Mouse (Mus musculus) kidney, adult 18-20 months (tissue): ENCODE measurements around the gene Shroom3.

Experiments
- DNase-seq: peaks from one replicate; pipeline ENCODE4 v3.0.0; 2021

The Shroom3 gene

DNA sequence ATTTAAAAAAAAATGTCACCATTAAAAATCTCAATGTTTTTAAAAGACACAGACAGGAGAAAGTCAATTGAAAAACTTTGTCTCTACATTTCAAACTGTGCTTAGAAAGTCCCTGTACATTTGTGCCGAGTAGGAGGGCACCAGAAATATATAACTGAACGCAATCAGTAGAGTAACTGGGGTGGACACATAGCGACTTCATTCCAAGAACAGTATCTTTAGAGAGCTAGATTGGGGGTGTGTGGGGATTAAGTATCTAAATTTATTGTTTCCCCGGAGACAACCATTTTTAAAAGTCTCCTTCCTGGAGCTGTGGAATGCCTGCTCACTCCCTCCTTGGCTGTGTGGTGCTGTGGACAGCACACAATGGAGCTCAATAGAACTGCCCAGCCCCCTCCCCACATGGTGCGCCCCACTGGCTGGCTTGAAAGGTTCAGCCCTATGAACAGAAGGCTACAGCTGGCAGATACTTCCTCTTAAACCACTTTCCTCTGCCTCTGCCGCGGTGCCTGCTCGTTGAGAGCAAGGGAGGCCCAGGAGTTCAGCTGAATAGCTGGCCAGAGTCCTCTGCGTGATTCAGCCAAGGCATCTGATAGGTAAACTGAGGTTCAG, 127.8 kb downstream of the Shroom3 start:
- no peak for DNase-seq

DNA sequence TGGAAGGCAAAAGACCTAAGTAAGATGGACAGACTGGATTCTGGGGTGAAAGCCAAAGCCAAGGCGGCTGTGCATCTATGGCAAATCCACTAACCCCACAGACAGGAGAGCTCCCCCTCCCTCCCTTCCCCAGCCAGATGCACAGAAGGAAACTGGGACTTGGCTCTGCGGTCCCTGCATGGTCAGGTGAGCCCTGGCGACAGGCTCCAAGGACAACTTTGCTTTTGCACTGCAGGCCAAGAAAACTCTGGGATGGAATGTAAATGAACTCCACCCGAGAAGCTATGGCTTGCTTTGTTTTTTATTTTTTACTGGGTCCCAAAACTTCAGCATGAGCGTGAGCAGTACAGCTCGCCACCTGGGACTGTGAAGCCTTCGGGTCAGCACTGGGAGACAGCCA, 128.5 kb downstream of the Shroom3 start:
- peak; percentile 50 for DNase-seq

DNA sequence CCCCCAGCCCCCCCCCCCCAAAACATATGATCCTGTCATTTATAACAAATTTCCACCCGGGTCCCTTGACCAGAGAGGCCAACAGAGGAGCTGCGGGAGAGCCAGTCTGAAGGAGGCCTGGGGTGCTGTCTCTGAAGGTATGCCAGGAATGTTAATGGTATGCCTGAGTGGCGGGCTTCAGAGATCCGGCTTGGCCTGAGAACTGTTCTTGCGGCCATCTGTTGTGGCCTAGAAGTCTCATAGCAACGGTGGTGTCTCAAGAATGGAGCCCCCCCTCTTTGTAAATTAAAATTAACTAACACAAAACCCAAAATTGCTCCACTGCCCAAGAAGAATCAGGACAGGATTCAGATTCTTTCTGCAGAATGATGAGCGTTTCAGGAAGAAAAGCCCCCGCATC, 129.7 kb downstream of the Shroom3 start:
- DNase-seq, result no peak

DNA sequence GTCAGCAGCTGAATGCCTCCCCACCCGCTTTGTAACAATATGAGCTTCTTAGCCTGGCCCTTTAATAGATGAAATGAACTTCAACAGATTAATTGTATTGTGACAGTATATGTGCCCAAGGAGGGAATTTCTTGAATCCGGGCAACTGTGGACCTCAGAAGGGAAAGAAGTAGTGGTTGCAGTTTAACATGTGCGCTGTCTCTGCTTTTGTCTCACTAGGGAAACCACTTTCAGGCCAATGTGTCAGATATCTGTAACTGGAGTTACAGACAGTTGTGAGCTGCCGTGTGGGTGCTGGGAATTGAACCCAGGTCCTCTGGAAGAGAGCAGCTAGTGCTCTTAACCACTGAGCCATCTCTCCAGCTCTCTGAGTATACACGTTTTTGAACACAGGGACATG, 130.3 kb downstream of the Shroom3 start:
- DNase-seq, result no peak

DNA sequence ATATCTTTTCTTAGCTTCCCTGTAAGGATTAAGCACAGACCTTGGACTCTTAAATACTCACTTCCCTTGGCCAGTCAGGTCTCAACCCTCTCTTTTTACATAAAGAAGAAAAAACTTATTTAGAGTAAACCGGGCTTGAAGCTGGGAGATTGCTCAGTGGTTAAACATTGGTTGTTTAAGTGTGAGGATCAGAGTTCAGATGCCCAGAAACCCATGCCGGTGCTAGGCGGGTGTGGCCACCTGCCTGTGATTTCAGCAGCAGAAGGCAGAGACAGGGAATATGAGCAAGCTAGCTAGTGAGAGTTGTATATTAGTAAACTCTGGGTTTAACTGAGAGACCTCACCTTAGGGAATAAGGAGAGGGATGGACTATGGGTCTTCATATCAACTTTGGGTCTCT, 131.4 kb downstream of the Shroom3 start:
- DNase-seq, result no peak

DNA sequence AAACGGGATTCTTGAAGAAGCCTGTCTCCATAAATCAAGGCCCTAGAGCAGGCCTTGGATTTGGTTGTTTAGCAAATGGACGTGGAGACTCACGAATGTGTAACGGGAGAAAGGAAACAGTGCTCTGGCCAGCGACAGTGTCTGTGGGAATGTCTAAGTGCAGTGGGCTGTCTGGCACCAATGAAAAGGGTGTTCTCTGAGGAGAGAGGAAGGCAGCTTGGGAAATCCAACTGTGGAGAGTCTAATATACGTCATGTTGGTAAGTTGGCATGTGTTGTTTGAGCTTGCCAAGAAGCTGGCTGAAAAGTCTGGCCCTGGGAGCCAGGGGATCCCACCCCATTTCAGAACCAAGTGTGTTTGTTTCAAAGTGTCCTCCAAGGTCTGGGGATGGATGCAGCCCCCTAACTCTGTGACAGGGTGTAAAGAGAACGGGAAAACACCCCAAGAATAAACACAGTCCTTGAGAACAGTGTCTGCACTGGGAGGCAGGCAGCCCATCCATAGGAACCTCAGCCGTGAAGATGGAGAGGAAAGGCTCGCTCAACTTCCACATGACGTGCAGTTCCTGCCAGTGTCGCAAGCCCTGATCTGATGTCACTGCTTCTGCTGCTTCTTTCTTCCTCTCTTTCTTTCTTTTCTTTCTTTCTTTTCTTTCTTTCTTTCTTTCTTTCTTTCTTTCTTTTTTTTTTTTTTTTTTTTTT, 134.0 kb downstream of the Shroom3 start:
- no peak for DNase-seq

DNA sequence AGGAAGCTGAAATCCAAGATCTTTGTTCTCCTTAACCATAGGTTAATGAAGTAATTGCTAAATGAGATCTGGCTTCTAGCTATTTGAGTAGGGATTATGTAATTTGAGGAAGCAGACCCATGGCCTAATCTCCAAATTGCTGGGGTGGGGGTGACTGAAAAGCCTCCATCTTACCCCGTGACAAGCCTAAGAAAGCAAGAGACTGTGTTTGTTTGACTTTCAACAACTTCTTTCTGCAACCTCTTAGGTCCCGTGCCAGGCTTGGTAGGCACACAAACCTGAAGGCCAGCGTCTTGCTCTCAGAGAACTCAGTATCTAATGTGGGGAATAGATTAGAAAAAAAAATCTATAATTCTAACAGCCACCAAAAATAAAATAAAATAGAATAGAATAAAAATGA, 138.1 kb downstream of the Shroom3 start:
- no peak for DNase-seq

DNA sequence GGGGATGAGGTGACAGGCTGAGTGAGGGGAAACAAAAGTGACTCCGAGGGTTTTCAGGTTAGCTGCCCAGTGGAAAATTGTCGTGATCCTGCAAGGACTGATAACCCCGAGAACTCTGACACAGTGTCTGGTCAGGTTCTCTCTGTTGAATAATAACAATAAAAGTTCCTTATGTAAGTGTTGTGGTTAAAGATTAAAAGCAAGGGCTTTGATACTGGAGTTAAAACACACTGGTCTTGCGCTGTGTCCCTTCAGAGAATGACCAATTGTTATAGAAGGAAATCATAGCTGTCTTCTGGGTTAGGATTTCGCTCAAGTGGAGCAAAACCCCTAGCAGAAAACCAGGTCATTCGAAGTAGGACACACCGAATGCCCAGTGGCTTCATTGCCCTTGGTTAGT, 140.3 kb downstream of the Shroom3 start:
- DNase-seq, result no peak

DNA sequence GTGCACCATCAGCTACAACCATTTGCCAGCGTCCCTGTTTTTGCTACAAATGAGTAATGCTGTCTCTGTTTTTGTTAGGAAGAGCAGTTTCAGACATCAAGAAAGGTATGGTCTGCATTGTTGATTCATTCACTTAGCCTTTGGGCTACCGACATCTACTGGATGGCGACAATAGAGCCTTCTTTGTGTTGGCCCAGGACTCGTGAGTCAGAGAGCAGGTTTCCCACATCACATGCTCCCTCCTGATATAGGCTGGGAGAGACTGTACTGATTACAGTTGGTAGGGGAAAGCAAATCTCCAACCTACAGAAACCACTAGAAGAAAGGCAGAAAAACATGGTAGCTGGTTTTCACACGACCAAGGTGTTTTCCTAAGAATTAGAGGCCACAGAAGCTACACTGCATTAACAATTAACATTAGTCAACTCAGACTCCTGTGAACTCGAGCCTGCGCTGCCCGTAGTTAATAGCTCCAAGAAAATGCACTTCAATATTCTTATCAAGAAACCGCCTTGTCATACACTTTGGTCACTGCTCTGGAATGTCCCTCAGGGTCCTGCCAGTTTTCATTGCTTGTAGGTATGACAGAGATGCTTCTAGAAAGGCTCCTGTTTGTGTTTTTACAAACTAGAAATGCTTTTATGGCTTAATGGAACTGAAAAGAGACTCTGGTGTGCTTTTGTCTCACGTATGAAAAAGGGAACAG, 141.2 kb downstream of the Shroom3 start:
- no peak for DNase-seq

DNA sequence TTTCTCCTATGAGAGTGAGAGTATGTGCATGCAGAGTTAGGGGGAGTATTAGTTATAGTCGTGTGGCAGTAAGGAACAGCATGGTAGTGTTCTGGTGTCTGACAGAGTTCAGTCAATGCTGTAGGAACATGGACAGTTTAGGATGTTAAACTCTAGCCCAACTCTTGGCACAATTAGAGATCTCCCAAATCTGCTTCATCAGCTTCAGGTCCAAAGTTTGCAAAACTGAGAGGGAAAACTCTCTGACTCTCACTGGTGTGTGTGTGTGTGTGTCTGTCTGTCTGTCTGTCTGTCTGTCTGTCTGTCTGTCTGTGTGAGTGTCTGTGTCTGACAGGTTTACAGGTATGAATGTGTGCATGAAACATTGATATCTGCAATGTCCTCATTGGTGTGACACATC, 147.2 kb downstream of the Shroom3 start:
- DNase-seq, result no peak

DNA sequence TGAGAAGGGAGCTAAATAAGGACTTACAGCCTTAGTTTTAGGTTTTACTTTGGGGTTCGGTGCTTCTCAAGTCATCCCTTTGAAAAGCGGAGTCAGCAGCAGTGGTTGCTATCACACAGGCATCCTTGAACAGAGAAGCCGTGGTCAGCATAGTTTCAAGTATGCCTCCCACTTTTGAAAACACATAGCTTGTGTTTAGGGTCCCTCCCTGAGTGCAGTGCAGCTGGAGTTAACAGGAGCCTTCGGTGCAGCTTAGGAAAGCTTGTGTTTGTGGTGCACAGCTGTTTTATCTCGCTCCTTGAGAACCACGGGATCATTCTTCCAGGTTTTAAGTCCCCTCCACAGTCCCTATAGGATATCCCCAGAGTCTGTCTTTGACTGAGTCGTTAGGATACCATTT, 151.3 kb downstream of the Shroom3 start:
- DNase-seq, result no peak

DNA sequence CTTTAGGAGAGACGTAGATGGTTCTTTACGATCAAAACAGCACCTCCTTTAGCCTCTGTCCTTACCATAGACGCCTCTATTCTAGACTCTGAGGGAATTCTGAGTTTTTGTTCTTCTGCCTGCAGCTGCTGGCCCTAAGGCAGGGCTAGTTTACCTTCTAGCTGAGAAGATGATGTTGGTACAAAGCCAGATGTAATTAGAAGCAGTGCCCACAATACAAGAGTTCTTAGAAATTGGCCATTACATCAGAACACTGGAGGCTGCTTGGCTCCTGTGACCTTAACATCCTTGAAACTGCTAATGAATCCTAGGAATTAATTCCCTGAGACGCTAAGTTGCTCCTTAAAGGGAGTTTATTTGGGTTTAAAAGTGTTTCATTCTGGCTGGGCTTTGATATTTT, 154.1 kb downstream of the Shroom3 start:
- no peak for DNase-seq

DNA sequence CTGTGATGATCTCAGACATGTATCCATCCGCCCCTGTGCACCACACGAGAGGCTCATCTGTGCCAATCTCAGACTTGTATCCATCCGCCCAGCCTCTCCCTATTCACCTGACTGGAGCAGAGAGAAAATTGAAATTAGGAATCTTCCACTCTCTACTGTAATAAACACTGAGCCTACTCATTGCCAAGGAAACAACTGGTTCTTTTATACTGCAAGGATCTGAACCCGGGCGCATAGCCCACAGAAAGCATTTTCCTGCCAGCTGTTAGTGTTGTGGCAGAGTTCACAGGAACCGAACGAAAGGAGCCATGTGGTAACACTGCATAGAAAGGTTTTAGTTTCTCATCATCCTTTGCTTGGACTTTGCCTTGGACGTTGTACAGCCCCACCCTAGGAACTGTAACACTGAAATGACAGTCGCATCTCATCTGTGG, 155.1 kb downstream of the Shroom3 start:
- no peak for DNase-seq

DNA sequence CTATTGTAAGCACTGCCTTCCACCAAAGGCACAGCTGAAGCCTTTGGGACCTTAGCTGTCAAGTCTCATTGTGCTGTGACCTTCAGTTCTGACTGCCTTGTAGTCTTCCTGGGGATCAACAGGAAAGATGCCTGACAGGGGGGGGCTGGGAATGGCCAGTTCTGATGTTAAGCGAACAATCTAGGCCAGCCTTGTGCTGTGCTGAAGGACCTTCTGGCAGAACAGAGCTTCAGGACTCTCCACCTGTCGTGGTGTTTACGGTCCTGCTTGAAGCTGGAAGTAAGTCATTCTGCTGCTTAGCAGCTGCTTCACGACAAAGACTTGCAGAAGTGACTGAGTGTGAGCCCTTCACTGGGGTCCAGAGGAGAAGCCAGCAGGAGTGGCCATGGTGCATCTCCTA, 156.1 kb downstream of the Shroom3 start:
- no peak for DNase-seq

DNA sequence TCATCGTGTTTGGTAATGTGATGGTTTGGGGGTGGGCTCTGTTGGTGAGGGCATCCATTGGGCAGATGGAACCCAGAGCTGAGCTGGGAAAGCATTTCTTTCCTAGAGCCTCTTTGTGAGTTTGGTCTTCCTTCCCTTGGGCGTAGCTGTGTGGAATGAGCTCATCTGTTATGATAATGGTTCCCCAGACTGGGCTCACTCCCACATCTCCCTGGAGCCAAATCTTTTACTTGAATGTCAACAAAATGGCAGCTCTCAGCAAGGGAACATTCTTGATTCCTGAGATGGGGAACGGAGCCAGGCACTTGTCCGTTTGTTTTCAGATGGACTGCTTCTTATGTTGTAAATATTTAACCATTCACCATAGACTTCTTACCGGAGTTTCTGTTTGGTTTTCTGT, 158.2 kb downstream of the Shroom3 start:
- DNase-seq, result peak; percentile 40

DNA sequence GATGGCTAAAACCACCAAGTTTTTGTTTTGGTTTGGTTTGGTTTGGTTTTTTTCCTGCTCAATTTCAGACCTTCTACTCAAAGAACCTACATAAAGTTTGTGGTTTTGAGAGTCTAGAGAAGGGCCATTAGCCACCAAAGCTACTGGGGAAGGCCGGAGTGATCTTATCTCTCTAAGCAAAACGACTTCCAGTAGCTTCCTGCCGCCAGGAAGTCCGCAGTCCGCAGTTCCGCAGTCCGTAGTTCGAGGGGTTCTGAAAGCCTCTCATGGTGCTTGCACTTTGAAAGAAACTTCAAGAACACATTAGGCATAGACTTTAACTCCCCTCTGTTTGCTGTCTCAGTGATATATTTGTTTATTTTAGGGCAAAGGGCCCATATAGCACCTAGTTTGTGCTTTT, 159.2 kb downstream of the Shroom3 start:
- DNase-seq, result no peak

DNA sequence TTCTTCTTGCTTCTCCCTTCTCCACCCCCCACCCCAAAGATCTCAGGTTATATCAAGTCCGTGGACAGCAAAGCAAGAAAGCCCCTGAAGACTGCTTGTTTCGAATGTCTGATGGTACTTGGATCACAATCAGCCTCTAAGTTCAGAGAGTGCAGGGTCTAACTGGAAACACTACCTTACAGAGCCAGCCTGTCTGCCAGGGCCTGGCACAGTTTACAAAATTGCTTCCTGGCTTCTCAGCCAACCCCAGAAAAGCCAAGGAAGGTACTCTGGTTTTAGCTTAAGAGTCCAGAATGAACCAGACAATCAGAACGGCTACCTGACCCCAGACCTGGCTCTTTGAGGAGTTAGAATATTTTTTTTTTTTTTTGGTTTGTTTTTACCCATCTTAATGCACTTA, 159.6 kb downstream of the Shroom3 start:
- DNase-seq, result no peak

DNA sequence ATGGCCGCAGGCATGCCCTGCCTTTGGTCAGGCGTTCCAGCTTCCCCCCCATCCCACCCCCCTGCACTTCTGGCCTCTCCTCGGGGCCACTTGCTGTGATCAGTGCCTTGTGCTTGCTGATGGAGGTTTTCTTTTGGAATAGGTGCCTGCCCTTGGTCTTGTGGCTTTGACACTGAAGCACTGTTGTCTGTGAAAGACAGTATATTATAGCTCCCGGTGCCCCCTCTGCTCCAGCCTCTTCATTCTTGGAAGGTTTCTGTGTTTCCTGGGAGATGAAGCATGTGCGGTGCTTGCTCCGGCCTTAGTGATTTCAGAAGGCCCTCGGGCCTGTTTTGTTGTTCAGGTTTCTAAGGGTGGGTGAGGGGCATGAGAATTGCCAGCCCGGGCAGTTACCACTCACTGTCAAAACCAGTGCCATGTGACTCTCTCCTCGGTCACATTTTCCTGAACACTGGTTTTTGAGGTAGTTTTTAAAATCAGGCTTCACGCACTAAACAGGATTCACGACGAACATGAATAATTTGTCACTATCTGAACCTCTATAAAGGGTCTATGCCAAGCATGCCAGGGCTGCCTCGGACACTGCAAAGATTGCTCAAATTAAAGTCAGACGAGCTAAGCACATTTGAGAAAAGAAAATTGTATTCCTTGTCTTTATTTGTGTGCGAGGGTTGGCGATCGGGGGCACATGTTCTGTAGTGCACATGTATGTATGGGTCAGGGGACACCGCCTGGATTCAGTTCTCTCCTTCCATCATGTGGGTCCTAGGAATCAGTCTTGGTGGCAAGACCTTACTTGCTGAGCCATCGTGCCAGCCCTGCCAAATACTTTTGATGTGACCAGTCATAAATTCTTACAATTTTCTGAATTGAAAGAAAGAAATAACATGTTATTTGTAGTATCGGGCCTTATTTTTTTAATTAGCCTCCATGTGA, 160.9 kb downstream of the Shroom3 start:
- no peak for DNase-seq

DNA sequence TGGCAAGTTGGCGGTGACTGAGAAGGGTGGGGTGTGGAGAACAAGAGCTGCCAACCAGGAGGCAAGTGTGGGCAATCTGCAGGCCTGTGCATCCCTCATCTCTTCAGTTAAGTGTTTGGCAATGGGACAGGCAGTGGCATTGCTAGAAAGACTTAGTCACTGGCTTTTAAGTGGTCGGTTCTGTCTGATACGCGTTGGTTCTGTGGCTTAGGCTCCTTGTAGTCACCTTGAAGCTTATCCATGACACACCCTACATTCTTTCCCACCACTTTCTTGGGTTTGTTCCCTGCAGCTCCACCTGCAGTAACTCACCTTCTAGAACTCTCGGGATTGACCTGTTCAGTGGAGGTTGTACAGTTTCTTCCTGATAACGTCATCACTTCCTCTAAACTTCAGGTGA, 166.5 kb downstream of the Shroom3 start:
- DNase-seq, result no peak

DNA sequence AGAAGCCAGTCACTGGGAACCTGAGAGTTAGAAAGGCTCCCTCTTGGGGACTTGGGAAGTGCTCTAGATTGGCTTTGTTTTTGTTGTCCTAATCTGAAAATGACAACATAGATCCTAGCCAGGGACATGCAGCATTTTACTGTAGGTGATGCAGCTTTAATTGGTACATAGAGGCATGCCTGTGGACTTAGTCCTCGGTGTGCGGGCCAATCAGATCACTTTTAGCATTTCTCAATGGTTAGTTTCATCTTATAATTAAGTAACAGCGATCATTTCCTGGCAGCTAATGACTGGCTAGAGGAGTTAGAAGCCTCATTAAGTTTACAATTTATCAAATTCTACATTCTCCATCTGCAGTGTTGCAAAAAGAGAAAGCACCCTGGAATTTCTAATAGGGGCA, 167.7 kb downstream of the Shroom3 start:
- no peak for DNase-seq

DNA sequence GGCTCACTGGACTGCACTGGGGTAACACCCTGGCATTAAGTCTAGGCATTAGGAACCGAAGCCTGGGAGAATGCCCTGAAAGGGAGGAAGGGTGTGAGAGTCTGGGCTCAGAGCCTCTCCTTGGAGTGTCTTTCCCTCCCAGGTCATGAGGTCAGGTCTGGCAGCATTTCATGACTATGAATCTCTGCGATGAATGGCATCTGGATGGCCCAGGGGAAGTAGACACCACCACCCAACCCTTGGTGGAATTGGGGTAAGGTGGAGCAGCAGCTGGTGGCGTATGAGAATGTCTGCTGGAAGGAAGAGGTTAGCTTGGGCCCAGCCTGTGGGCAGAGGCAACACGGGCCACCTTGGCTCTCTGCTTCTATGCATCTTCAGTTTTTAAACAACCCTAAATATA, 171.7 kb downstream of the Shroom3 start:
- no peak for DNase-seq

DNA sequence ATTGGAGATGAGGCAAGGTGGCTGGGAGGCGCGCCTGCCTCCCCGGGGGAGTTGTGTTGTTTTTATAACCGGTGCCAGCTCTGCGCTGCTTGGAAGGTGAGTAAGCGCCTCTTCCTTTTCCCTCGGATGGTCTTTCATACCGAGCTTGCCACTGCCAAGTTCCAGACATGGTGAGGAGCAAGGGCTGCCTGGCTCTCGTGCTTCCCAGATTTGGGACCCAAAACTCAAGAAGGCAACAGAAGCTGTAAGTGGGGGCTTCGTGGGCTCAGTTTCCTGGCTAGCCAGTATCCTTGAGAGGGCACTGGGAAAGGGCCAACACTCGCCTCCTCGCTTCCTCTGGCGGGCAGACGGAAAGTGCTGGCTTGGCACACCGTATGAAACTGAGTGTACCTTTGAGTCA, 173.1 kb downstream of the Shroom3 start:
- DNase-seq, result peak; percentile 61

DNA sequence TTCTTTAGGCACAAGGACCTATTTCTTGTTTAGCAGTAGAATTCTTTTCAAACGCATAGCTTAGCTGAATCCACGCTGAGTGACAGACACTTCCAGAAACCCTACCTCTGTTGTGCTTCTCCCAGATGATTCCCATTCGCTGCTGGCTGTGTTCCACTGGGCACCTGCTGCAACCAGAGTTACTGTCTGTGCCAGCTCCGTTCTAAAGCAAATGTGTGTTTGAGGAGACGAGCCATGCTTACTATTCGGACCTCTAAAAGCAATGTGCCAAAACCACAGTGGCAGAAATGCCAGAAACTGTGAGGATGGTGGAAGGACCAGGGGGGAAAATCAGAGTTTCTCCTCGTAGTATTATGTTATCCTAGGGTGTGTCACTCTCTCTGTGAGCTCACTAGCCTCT, 173.9 kb downstream of the Shroom3 start:
- DNase-seq, result no peak
